Mouse (Mus musculus): ENCODE measurements at regions not wholly inside any gene's neighbourhood (a gene's known extent, or its start where the extent isn't known, plus 50 kb on each side); places are given as distances from the start of the nearest gene placed in this dataset.

GRCm38 (mm10) chrX:82741478-82741877 lies 207.2 kb upstream of the Dmd start:
- ATAC-seq (ENCODE audit: low FRiP score, low TSS enrichment) = no peak
- Histone ChIP-seq H3K27ac (ENCODE audit: low read depth, low read length) (no peak overlapping the region), H3K36me3 (ENCODE audit: control insufficient read depth, insufficient read depth, low read length) (no peaks in the 10 kb centered on the region), H3K9me3 (ENCODE audit: control insufficient read depth, low read length) (no peaks in the 10 kb centered on the region), H3K4me1 (ENCODE audit: control insufficient read depth, insufficient read depth, low read length) (no peaks in the 10 kb centered on the region), H3K4me2 (replicated peaks; ENCODE audit: low read depth, low read length) (no peak overlapping the region), H3K4me3 (ENCODE audit: low read length) (no peak overlapping the region), H3K9ac (ENCODE audit: low read depth, low read length) (no peak overlapping the region), H3K27me3 (ENCODE audit: control insufficient read depth, insufficient read depth, low read length) (no peaks in the 10 kb centered on the region)

GRCm38 (mm10) chrX:82764204-82764603 lies 184.5 kb upstream of the Dmd start:
- 48% methylated on average over 2 of the region's 2 CpGs for WGBS
- Histone ChIP-seq H3K9ac (ENCODE audit: low read depth, low read length) (no peak overlapping the region), H3K4me1 (ENCODE audit: control insufficient read depth, insufficient read depth, low read length) (no peaks in the 10 kb centered on the region), H3K27ac (ENCODE audit: low read depth, low read length) (no peak overlapping the region), H3K36me3 (ENCODE audit: control insufficient read depth, insufficient read depth, low read length) (no peaks in the 10 kb centered on the region), H3K9me3 (ENCODE audit: control insufficient read depth, low read length) (no peaks in the 10 kb centered on the region), H3K27me3 (ENCODE audit: control insufficient read depth, insufficient read depth, low read length) (no peaks in the 10 kb centered on the region), H3K4me3 (ENCODE audit: low read length) (no peak overlapping the region), H3K4me2 (replicated peaks; ENCODE audit: low read depth, low read length) (no peak overlapping the region)
- ATAC-seq (ENCODE audit: low FRiP score, low TSS enrichment) = no peak

- Histone ChIP-seq H3K4me1 (ENCODE audit: control insufficient read depth, insufficient read depth, low read length) (no peaks in the 10 kb centered on the region), H3K4me2 (replicated peaks; ENCODE audit: low read depth, low read length) (no peak overlapping the region), H3K9me3 (ENCODE audit: control insufficient read depth, low read length) (no peaks in the 10 kb centered on the region), H3K27ac (ENCODE audit: low read depth, low read length) (no peak overlapping the region), H3K9ac (ENCODE audit: low read depth, low read length) (no peak overlapping the region), H3K4me3 (ENCODE audit: low read length) (no peak overlapping the region), H3K27me3 (ENCODE audit: control insufficient read depth, insufficient read depth, low read length) (no peaks in the 10 kb centered on the region), H3K36me3 (ENCODE audit: control insufficient read depth, insufficient read depth, low read length) (no peaks in the 10 kb centered on the region)
- no peak for ATAC-seq (ENCODE audit: low FRiP score, low TSS enrichment)
- 31% methylated on average over 2 of the region's 2 CpGs for WGBS
These were observed 139.5 kb upstream of the Dmd start for GRCm38 (mm10) chrX:82809171-82809570.

- Histone ChIP-seq H3K4me3 (ENCODE audit: low read length) (peak overlapping the region; percentile 13; the same call in 1 of the 2 replicates), H3K9ac (ENCODE audit: low read depth, low read length) (no peak overlapping the region), H3K27ac (ENCODE audit: low read depth, low read length) (no peak overlapping the region), H3K27me3 (ENCODE audit: control insufficient read depth, insufficient read depth, low read length) (no peaks in the 10 kb centered on the region), H3K9me3 (ENCODE audit: control insufficient read depth, low read length) (no peaks in the 10 kb centered on the region), H3K4me1 (ENCODE audit: control insufficient read depth, insufficient read depth, low read length) (no peaks in the 10 kb centered on the region), H3K4me2 (replicated peaks; ENCODE audit: low read depth, low read length) (peak overlapping the region; percentile 22), H3K36me3 (ENCODE audit: control insufficient read depth, insufficient read depth, low read length) (no peaks in the 10 kb centered on the region)
- 33% methylated on average over 11 of the region's 11 CpGs for WGBS
- ATAC-seq (ENCODE audit: low FRiP score, low TSS enrichment) = no peak
These were observed 134.1 kb upstream of the Dmd start for GRCm38 (mm10) chrX:82814618-82815017.

GRCm38 (mm10) chrX:82817045-82817444 lies 131.6 kb upstream of the Dmd start:
- Histone ChIP-seq H3K27ac (ENCODE audit: low read depth, low read length) (no peak overlapping the region), H3K9me3 (ENCODE audit: control insufficient read depth, low read length) (no peaks in the 10 kb centered on the region), H3K4me1 (ENCODE audit: control insufficient read depth, insufficient read depth, low read length) (no peaks in the 10 kb centered on the region), H3K36me3 (ENCODE audit: control insufficient read depth, insufficient read depth, low read length) (no peaks in the 10 kb centered on the region), H3K4me2 (replicated peaks; ENCODE audit: low read depth, low read length) (no peak overlapping the region), H3K27me3 (ENCODE audit: control insufficient read depth, insufficient read depth, low read length) (no peaks in the 10 kb centered on the region), H3K9ac (ENCODE audit: low read depth, low read length) (no peak overlapping the region), H3K4me3 (ENCODE audit: low read length) (no peak overlapping the region)
- ATAC-seq (ENCODE audit: low FRiP score, low TSS enrichment) = no peak
- WGBS = 63% methylated on average over 4 of the region's 4 CpGs

GRCm38 (mm10) chrX:82823606-82824005 lies 125.1 kb upstream of the Dmd start:
- H3K4me3 ChIP-seq (ENCODE audit: low read length) = no peak overlapping the region
- no peaks in the 10 kb centered on the region for H3K36me3 ChIP-seq (ENCODE audit: control insufficient read depth, insufficient read depth, low read length)
- WGBS = 63% methylated on average over 5 of the region's 5 CpGs
- no peak overlapping the region for H3K9ac ChIP-seq (ENCODE audit: low read depth, low read length)
- no peaks in the 10 kb centered on the region for H3K27me3 ChIP-seq (ENCODE audit: control insufficient read depth, insufficient read depth, low read length)
- H3K4me1 ChIP-seq (ENCODE audit: control insufficient read depth, insufficient read depth, low read length) = no peaks in the 10 kb centered on the region
- no peak overlapping the region for H3K27ac ChIP-seq (ENCODE audit: low read depth, low read length)
- H3K4me2 ChIP-seq (replicated peaks; ENCODE audit: low read depth, low read length) = no peak overlapping the region
- H3K9me3 ChIP-seq (ENCODE audit: control insufficient read depth, low read length) = no peaks in the 10 kb centered on the region
- no peak for ATAC-seq (ENCODE audit: low FRiP score, low TSS enrichment)

- H3K27me3 ChIP-seq (ENCODE audit: control insufficient read depth, insufficient read depth, low read length) = no peaks in the 10 kb centered on the region
- no peaks in the 10 kb centered on the region for H3K4me1 ChIP-seq (ENCODE audit: control insufficient read depth, insufficient read depth, low read length)
- 25% methylated on average over 1 of the region's 1 CpGs for WGBS
- no peaks in the 10 kb centered on the region for H3K9me3 ChIP-seq (ENCODE audit: control insufficient read depth, low read length)
- no peak overlapping the region for H3K4me2 ChIP-seq (replicated peaks; ENCODE audit: low read depth, low read length)
- H3K36me3 ChIP-seq (ENCODE audit: control insufficient read depth, insufficient read depth, low read length) = no peaks in the 10 kb centered on the region
- H3K9ac ChIP-seq (ENCODE audit: low read depth, low read length) = no peak overlapping the region
- H3K4me3 ChIP-seq (ENCODE audit: low read length) = no peak overlapping the region
- ATAC-seq (ENCODE audit: low FRiP score, low TSS enrichment) = no peak
- no peak overlapping the region for H3K27ac ChIP-seq (ENCODE audit: low read depth, low read length)
These were observed 82.6 kb upstream of the Dmd start for GRCm38 (mm10) chrX:82866116-82866515.

Measured in kidney, embryonic 14.5 days (tissue).